Mouse (Mus musculus) splenic B cell, adult 2 months (primary cell): ENCODE measurements at regions not wholly inside any gene's neighbourhood (a gene's known extent, or its start where the extent isn't known, plus 50 kb on each side); places are given as distances from the start of the nearest gene placed in this dataset.

Experiments used
- DNase-seq: peaks from one replicate; pipeline ENCODE4 v3.0.0-alpha.2; 2011; ENCODE audit warnings: low read depth, low spot score
- H3K27me3 ChIP-seq: 2 replicates; pipeline ENCODE4 v1.6.1; 2012; ENCODE audit warnings: mild to moderate bottlenecking, low read length, moderate library complexity, mixed read lengths; ENCODE audit not compliant: control insufficient read depth, poor library complexity, insufficient read depth, severe bottlenecking
- H3K36me3 ChIP-seq: 2 replicates; pipeline ENCODE4 v1.6.1; 2012; ENCODE audit warnings: mild to moderate bottlenecking, low read length, moderate library complexity, mixed read lengths; ENCODE audit not compliant: control insufficient read depth, poor library complexity, insufficient read depth, severe bottlenecking

- no peaks in the 10 kb centered on the region for H3K36me3 ChIP-seq
- no peaks in the 10 kb centered on the region for H3K27me3 ChIP-seq
- DNase-seq: no peak
Observed at GRCm38 (mm10) chr3:35335837-35336236, 418.1 kb upstream of the Atp11b start.

GRCm38 (mm10) chr3:35340525-35340924 is 413.4 kb upstream of the Atp11b start:
- no peak for DNase-seq
- H3K36me3 ChIP-seq: no peaks in the 10 kb centered on the region
- no peaks in the 10 kb centered on the region for H3K27me3 ChIP-seq

DNA sequence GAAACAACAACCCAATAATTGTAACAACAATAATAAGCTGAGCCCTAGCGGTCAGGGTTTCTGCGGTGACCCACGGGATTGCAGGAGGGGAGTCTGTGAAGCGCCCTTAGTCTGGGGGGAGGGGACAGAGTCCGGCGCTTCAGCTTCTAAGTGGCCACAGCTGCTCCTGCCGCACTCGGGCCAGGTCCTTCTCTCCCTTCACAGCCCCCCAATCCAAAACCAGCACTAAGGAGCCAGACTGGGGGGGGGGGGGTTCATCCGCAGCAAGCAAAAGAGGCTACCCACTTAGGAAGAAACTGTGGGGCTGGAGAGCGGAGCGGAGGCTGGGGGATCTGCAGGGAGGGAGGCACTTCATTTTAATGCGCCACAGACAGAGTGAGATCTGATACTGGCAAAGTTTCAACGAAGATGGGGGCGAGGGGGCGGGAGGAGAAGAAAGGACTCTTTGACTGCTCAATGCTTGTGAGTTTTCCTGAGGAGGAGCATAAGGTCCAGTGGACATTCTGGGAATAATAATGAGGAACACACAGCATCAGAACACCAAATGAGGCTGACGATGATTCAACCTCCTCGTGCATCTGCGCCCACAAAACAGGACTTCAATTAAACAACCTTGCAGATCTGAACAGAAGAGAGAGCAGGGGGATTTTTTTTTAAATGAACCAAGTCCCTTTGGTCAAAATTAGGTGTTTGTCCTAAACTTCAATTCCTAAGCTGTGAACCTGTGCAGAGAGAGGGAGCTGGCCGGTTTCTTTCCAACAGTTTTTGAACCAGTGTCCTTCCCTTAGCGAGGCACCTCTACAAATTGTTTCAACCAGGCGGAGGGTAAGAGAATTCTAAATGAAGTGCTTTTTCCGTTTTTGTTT is 412.7 kb upstream of the Atp11b start:
- H3K27me3 ChIP-seq: no peaks in the 10 kb centered on the region
- DNase-seq: no peak
- no peaks in the 10 kb centered on the region for H3K36me3 ChIP-seq

DNA sequence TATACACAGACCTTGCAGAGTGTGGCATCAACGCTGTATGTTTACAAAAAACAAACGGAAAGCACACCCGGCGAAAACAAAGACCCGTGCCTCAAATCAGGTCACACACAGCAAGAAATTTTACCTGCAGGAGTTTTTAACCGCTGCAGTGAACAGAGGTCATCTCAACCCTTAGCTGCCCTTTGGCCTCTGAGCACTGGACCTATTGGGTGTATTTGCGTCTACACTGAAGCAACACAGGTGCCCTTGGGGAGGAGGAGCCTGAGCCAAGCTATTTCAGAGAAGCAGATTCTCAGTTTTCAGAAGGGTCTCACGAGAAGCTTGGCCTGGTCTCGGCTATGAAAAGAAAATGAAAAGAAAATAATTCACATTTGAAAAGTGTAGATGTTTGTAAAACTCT is 412.1 kb upstream of the Atp11b start:
- DNase-seq: no peak
- Histone ChIP-seq H3K36me3 (no peaks in the 10 kb centered on the region), H3K27me3 (no peaks in the 10 kb centered on the region)

DNA sequence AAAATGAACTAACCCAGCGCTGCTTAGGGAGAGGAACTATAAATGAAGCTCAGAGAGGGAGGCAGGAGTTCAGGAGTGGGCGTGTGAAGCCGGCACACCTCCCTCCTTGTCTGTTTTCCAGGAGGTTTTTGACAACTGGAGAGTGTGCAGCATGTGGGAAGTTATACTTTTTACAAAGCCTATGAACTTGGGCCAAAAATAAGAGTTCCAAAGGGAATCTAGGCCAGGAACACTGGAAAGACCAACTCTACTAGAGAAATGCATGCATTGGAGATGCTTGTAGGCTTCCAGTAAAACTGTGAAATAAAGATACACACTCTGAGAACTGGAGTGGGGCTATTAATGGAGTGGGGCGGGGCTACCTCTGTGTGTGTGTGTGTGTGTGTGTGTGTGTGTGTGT is 411.3 kb upstream of the Atp11b start:
- DNase-seq: no peak
- Histone ChIP-seq H3K27me3 (no peaks in the 10 kb centered on the region), H3K36me3 (no peaks in the 10 kb centered on the region)

GRCm38 (mm10) chr3:35343936-35344335 is 410.0 kb upstream of the Atp11b start:
- Histone ChIP-seq H3K36me3 (no peaks in the 10 kb centered on the region), H3K27me3 (no peaks in the 10 kb centered on the region)
- DNase-seq: no peak

DNA sequence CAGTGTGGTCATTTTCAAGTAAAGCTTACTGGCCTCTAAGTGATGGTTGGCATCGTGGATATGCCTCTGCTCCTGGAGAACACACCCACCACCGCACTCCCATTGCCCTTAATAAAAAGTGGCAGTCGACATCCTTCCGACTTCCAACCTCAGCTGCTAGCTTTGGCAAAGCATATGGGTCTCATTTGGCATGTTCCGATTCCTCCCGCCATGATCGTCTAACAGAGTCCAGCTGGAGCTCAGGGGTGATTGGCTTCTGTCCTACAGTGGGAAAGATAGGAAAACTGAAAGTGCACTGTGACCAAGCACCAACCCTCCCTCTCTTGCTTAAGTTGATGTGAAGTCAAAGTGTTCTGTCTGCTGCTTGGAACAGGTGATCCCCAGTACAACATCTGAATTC is 404.8 kb upstream of the Atp11b start:
- Histone ChIP-seq H3K36me3 (no peaks in the 10 kb centered on the region), H3K27me3 (no peaks in the 10 kb centered on the region)
- DNase-seq: no peak

DNA sequence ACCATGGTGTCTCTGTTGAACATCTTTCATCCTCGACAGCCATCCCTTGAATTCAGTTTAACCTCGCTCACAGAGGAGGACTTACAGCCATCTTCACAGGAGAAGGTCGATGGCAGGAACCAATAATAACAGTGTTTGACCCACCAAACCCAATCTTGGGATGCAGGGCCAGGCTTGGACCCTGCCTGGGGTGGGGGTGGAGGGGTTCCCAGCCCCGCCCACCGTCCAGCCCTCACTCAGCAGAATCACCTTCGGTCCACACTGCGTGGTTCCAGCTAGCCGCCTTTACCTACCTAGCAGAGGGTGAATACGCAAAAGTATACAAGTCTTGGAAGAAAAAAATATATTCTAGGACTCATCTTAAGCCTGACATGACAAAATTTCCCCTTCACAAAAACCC is 400.5 kb upstream of the Atp11b start:
- no peak for DNase-seq
- H3K36me3 ChIP-seq: no peaks in the 10 kb centered on the region

DNA sequence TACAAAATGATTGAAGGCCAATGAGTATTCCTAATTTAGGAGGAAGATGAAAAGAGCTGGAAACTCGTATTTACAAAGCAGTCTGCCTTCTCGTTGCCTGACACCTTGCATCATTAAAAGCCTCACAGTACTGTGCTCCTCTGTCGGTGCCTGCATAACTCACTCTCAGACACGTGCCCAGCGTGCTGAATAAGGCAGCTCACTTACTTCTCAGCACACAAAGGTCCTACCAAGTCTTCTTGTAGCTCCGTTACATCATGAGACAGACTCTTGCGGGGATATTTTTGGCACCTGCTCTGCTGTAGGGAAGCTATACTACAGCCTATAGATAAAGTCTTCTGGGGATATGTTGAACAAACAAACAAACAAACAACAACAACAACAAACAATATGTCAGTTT is 400.0 kb upstream of the Atp11b start:
- H3K36me3 ChIP-seq: no peaks in the 10 kb centered on the region
- no peak for DNase-seq
- no peaks in the 10 kb centered on the region for H3K27me3 ChIP-seq

More for the DNA sequence above, 400.5 kb upstream of the Atp11b start:
- no peaks in the 10 kb centered on the region for H3K27me3 ChIP-seq

GRCm38 (mm10) chr3:35354356-35354755 is 399.6 kb upstream of the Atp11b start:
- no peaks in the 10 kb centered on the region for H3K27me3 ChIP-seq
- H3K36me3 ChIP-seq: no peaks in the 10 kb centered on the region
- DNase-seq: no peak

DNA sequence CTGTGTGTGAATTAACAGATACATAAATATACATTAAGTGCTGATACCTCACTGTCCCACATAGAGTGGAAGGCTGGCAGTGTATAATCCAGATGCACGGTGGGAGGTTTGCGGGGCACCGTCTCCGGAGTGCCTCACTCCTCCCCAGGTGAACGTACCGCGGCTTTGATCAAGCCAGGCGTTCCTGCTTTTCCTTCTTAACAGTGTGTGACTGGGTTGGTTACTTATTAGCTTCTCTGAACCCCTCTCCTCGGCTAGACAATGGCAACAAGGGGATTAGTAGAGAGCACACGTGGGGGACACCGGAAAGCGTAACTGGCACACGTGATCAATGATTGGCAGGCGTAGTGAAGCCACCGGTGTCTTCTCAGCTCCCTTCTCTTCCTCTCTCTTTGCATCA is 396.8 kb upstream of the Atp11b start:
- Histone ChIP-seq H3K36me3 (no peaks in the 10 kb centered on the region), H3K27me3 (no peaks in the 10 kb centered on the region)
- DNase-seq: no peak

DNA sequence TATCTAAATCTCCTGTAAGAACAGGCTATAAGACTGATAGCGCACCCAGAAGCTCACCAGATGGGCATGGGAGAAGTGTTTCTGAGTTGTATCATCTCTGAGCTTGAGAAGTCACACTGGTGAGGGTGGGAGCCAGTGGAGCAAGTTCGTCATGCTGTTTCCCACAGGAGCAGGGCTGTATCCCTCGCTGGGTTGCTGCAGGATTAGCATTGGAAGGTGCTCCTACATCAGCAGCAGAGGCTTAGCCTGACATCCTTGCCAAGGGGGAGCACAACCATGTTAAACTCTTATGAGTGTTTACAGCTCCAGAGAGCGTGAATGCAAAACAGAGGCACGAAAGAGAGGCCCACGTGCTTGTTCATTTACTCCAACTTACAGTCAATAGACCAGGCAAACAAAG is 395.4 kb upstream of the Atp11b start:
- no peaks in the 10 kb centered on the region for H3K36me3 ChIP-seq
- no peak for DNase-seq
- H3K27me3 ChIP-seq: no peaks in the 10 kb centered on the region

DNA sequence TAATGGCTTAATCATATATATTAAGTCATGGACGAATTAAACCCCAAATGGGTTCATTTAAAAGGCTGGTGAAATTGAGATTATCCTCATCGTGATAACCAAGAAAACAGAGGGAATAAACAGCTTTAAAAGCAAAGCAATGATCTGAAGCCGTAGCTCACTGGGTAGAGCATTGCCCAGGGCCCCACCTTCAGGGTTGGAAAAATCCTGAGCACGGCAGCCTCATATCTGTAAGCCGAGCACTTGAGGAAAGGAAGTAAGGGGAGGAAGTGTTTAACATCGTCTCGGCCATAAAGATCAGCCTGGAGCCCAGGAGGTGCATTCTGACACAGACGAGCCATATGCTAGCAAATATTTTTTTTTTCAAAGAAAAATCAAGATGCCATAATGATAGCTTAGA is 394.6 kb upstream of the Atp11b start:
- DNase-seq: no peak
- Histone ChIP-seq H3K36me3 (no peaks in the 10 kb centered on the region), H3K27me3 (no peaks in the 10 kb centered on the region)

GRCm38 (mm10) chr3:35360515-35360914 is 393.4 kb upstream of the Atp11b start:
- Histone ChIP-seq H3K36me3 (no peaks in the 10 kb centered on the region), H3K27me3 (no peaks in the 10 kb centered on the region)
- no peak for DNase-seq

DNA sequence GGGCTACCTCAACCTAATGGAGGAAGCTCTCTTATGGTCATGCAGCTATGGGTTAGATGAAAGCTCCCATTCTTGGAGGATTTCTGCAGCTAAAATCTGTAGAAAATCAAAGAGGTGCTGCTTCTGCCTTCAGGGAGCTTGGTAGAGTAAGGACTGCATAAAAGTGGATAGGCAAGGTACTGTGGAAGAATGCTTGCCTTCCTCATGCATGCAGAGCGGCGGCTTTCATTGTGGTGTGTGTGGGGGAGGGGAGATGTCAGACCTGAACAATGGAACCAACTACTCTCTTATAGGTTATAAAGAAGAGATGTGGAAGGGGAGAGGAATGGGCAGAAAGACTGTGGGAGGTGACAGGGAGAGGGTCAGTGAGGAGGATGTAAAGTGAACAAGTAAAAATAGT is 392.8 kb upstream of the Atp11b start:
- H3K36me3 ChIP-seq: no peaks in the 10 kb centered on the region
- H3K27me3 ChIP-seq: no peaks in the 10 kb centered on the region
- no peak for DNase-seq

DNA sequence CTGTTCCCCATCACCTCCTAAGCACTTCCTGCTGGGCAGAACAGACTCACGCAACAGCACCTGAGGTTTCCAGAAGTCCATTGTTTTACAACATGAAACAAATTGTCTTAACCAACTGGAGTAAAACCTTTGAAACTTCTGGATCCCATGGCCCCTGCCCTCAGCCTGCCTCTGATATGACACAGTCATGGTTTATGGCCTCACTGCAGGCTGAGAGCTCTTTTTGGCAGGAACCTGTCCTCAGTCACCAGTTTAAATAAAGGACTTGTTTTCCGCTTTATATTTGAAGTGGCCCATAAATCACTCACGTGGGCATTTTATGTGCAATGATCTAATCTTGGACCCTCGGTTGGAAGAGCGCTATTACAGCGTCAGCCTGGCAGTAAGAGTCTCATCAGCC is 388.5 kb upstream of the Atp11b start:
- H3K36me3 ChIP-seq: no peaks in the 10 kb centered on the region
- H3K27me3 ChIP-seq: no peaks in the 10 kb centered on the region
- DNase-seq: no peak
